Mouse (Mus musculus) stomach, postnatal 0 days (tissue): ENCODE results near the gene Cntnap2.

Experiments used
- CTCF ChIP-seq: IDR thresholded peaks from 2 replicates; pipeline ENCODE4 v1.5.1; 2016; ENCODE audit warnings: antibody characterized with exemption, low read depth, mild to moderate bottlenecking, moderate library complexity
- EP300 ChIP-seq: optimal IDR thresholded peaks from 2 replicates; pipeline ENCODE3; 2016; ENCODE audit warnings: antibody characterized with exemption

DNA sequence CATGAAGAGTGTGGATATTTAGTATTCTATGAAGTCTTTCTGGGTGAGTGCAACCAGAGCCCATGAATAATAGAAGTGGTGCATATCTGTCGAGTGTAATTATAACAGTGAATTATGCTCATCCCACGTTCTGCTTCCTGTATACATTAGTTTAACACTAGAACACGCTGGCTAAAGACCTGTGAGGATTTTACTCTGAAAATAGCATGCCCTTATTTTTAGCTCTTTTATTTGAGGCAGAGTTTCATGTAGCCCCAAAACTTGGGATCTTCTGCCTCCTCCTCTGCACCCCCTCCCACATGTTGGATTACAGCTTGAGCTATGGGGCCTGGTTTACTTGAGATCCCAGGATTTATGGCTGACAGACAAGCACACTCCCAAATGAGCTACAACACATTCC is 1945.3 kb downstream of the Cntnap2 start:
- TF ChIP-seq EP300 (no peak), CTCF (no peak)
